Mouse (Mus musculus) heart, adult 11 months (tissue): ENCODE results near the gene Nup93.

ENCODE experiments used
- DNase-seq: peaks from one replicate; pipeline ENCODE4 v3.0.0; 2022

Nup93 gene

GRCm38 (mm10) chr8:94187290-94188002 is 26.9 kb upstream of the Nup93 start:
- DNase-seq: peak; percentile 93

- DNase-seq: peak; percentile 97
These were observed 24.9 kb upstream of the Nup93 start for GRCm38 (mm10) chr8:94189275-94190031.

- DNase-seq: peak; percentile 99
These were observed 23.2 kb upstream of the Nup93 start for GRCm38 (mm10) chr8:94191101-94191691.

GRCm38 (mm10) chr8:94192926-94193325 is 21.4 kb upstream of the Nup93 start:
- no peak for DNase-seq

GRCm38 (mm10) chr8:94194591-94195223 is 19.7 kb upstream of the Nup93 start:
- DNase-seq: peak; percentile 92

- DNase-seq: no peak
These were observed 15.0 kb upstream of the Nup93 start for GRCm38 (mm10) chr8:94199202-94199869.

GRCm38 (mm10) chr8:94204043-94204442 is 10.3 kb upstream of the Nup93 start:
- DNase-seq: no peak

DNA sequence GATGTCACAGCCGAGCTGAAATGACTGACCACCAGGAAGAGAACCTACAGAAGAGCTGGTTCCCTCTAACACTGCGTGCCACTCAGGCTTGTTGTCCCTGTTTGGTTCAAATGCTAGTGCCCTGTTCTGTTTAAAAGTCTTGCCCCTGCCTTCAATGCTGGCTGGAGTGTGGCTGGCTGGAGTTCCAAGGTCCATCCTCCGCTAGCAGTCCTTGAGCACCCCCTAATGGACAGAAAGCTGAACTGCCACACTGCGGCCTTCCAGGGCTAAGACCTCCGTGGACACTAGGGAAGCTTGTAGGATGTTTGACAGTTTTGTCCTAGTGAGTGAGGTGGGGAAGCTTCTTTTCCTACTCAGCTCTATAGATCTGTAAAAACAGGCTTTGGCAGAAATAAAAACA is 8.6 kb upstream of the Nup93 start:
- peak; percentile 92 for DNase-seq

DNA sequence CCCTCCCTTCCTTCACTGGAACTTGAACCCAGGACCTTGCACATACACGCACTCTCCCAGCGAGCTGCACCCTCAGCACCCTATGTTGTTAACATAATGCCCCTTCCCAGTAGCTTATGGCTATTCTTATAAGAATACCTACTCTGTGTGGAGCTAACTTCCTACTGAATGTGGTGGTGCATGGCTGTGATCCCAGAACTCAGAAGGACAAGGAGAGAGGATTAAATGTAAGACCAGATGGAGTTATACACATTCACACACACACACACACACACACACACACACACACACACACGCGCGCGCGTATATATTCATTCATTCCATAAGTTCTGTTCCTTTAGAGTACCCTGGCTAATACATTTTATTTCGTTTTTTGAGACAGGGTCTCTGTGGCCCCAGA is 8.1 kb upstream of the Nup93 start:
- DNase-seq: no peak

- DNase-seq: no peak
These were observed 6.9 kb upstream of the Nup93 start for GRCm38 (mm10) chr8:94207491-94207890.

DNA sequence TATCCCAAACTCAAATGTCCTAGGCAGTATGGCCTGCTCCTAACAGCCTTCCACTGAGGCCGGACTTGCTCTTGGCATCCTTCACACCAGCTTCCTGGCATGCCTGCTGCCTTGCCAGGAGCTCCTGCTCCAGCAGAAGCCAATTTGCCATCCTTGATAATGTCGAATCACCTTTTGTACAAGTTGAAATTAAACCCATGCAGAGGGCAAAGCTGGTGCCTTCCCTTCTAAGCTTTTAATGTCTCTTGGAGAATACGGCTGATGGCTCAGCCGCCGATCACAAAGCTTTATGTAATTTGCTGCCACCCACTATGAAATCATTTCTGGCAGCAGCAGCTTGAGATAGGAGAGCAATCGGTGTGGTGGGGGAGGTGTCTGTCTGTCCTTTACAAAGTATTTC is 4.7 kb upstream of the Nup93 start:
- DNase-seq: peak; percentile 90

DNA sequence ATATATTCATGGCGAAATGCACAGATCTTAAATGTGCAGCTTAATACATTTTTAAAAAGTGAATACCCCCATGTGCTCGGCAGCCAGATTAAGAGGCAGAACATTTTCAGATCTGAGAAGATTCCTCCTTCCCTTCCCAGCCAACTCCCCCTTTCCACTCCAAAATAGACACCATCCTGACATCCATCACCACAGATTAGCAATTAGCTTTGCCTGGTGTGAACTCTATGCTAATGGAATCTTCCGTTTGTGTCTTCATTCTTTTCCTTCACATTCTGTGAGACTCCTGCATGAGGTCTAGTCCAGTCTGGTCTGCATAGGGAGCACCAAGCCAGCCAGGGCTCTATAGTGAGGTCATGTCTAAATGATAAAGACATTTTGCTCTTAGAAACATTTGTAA is 4.1 kb upstream of the Nup93 start:
- peak; percentile 57 for DNase-seq

DNA sequence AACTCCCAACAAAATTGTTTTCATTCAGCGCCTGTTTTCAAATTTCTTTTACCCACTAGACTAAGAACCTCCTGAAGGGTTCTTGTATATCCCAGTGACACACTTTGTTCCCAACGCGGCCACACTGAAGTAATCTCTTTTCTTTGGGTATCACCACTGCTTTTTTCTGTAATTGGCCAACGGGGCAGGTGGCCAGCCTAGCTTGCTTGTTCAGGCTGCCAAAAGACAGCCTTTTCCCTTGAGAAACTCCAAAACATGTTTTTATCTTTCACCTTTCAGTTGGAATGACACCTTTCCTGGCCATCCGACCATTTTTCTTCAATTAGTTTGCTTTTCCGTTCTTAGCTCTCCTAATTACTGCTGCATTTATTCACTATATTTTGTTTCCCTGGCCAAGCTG is 545 bp upstream of the Nup93 start:
- DNase-seq: no peak

DNA sequence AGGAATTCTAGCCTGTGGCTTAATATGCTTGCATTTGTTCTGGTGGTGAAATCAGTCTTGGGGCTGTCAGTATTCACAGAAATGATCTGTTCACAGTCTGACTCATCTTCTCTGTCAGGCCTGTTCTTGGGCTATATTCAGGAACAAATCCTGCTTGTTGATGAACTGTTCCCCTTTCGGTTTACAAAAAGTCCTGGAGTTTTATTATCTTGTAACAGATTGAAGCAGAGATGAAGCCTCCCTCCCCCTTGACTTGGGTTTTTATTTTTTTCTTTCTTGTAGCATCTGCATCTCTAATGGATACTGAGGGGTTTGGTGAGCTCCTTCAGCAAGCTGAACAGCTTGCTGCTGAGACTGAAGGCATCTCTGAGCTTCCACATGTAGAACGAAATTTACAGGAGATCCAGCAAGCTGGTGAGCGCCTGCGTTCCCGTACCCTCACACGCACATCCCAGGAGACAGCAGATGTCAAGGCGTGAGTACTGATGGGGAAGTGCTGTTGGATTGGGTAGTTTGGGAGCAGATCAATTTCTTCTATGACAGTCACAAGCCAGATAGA is 13.1 kb downstream of the Nup93 start:
- DNase-seq: peak; percentile 62

DNA sequence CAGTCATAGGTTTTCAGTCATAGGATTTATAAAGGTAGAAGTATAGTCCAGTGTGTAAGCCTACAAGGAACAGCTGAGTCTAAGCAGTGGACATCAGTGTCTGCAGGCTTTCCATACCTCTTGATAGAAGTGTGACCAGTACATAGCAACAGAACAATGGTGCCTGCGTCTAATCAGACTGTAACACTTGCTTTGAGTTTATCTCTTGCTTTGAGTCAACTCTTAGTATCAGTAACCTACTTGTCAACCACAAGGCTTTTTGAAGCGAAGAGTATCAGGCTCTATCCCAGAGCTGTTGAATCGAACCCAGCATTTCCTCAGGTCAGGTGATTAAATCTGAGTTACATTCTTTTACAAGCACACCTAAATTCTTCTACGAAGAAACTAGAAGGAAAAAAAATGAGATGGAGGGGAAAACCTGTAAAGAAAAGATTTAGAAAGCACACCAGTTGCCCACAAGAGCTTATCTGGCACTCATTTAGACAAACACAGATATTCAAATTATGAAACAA is 25.9 kb downstream of the Nup93 start:
- DNase-seq: peak; percentile 28

DNA sequence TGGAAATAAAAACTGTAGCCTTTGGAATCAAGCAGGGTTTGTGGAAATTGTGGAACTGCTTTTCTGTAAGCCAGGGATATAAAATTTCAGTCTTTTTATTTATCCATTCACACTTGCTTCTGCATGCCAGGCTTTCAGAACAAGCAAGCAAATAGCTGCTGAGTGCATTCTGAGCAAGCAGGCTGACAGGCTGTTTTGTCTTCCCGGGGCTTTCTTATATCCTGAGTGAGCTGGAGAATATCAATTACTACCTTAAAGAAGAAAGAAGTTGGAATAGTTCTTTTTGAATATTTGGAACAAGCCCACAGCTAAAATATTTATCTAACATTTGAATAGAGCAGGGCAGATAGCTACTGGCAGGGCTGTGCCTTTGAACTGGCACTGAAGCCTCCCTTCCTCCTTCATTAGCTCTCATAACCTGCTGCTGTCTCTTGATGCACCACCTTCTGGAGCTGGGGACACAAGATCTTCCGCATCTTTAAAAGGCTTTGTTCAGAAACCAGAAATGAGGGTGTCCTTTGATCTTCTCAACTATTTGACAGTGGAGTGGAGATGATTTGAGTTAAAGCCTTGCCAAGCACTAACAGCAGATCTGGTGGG is 35.6 kb downstream of the Nup93 start:
- peak; percentile 34 for DNase-seq

GRCm38 (mm10) chr8:94258881-94259280 is 44.5 kb downstream of the Nup93 start:
- DNase-seq: peak; percentile 14

GRCm38 (mm10) chr8:94262626-94263297 is 48.4 kb downstream of the Nup93 start:
- peak; percentile 88 for DNase-seq

- DNase-seq: peak; percentile 80
These were observed 52.2 kb downstream of the Nup93 start for GRCm38 (mm10) chr8:94266344-94267191.

- peak; percentile 56 for DNase-seq
These were observed 54.1 kb downstream of the Nup93 start for GRCm38 (mm10) chr8:94268359-94268890.
